Mouse (Mus musculus): Measurements from ENCODE around the gene Hist1h3c. TPM values are rescaled to one million over a fixed set of nuclear protein-coding genes. Genes with fewer than 3 reads are reported as not detected.
"Not testable (repeated sequence)": the region's sequence is repeated elsewhere in the genome, so short reads cannot be mapped to it uniquely, and the experiment has no call there.

The Hist1h3c gene
- polyA plus RNA-seq, 1 experiment from 2014 or later, result 19.3 TPM

GRCm38 (mm10) chr13:23755000-23755399 is 9.6 kb upstream of the Hist1h3c start:
- Histone ChIP-seq H3K27ac (peak overlapping the region; percentile 54), H3K27me3 (no peaks in the 10 kb centered on the region), H3K9me3 (no peaks in the 10 kb centered on the region), H3K4me2 (replicated peaks) (no peak overlapping the region), H3K4me1 (peaks cover 3% of the 10 kb centered on the region), H3K9ac (no peak overlapping the region), H3K4me3 (no peak overlapping the region), H3K36me3 (no peaks in the 10 kb centered on the region)
- ATAC-seq (ENCODE audit: insufficient number of reproducible peaks, insufficient read depth, low FRiP score, low TSS enrichment), result no peak

GRCm38 (mm10) chr13:23753314-23754078 is 8.1 kb upstream of the Hist1h3c start:
- Histone ChIP-seq H3K4me2 (replicated peaks) (peak overlapping the region; percentile 57), H3K36me3 (no peaks in the 10 kb centered on the region), H3K9me3 (no peaks in the 10 kb centered on the region), H3K27me3 (no peaks in the 10 kb centered on the region), H3K27ac (peak overlapping the region; percentile 88), H3K9ac (no peak overlapping the region), H3K4me1 (no peaks in the 10 kb centered on the region), H3K4me3 (peak overlapping the region; percentile 41)
- no peak for ATAC-seq (ENCODE audit: insufficient number of reproducible peaks, insufficient read depth, low FRiP score, low TSS enrichment)
- WGBS, result 52% methylated on average over 4 of the region's 4 CpGs

- Histone ChIP-seq H3K27ac (peak overlapping the region; percentile 88), H3K27me3 (no peaks in the 10 kb centered on the region), H3K9ac (peak overlapping the region; percentile 59), H3K9me3 (no peaks in the 10 kb centered on the region), H3K4me1 (peaks cover 5% of the 10 kb centered on the region; the same call in 1 of the 2 replicates), H3K4me3 (peak overlapping the region; percentile 41), H3K4me2 (replicated peaks) (peak overlapping the region; percentile 57), H3K36me3 (no peaks in the 10 kb centered on the region)
- ATAC-seq (ENCODE audit: insufficient number of reproducible peaks, insufficient read depth, low FRiP score, low TSS enrichment), result no peak
- whole genome bisulfite sequencing, result under 1% methylated on average over 6 of the region's 6 CpGs
Observed at GRCm38 (mm10) chr13:23752742-23753172, 7.4 kb upstream of the Hist1h3c start.

- H3K9ac ChIP-seq, result peak within 1 kb of the TSS; percentile 59
- H3K4me1 ChIP-seq, H3K9me3 ChIP-seq, H3K27me3 ChIP-seq, H3K36me3 ChIP-seq: not testable (repeated sequence)
- peak within 1 kb of the TSS; percentile 57 for H3K4me2 ChIP-seq (replicated peaks)
- peak within 1 kb of the TSS; percentile 42 for H3K4me3 ChIP-seq
- ATAC-seq (ENCODE audit: insufficient number of reproducible peaks, insufficient read depth, low FRiP score, low TSS enrichment), result peak; percentile 88
- peak within 1 kb of the TSS; percentile 96 for H3K27ac ChIP-seq
- WGBS, result 1% methylated on average over 22 of the region's 47 CpGs
Observed at GRCm38 (mm10) chr13:23752067-23752741, 6.8 kb upstream of the Hist1h3c start, which contains the start of gene Hist1h3b. Gene Hist1h3b (plus strand): TSS chr13:23752267.

- Histone ChIP-seq H3K27ac (peak overlapping the region; percentile 96), H3K4me3 (peak overlapping the region; percentile 42), H3K4me2 (replicated peaks) (peak overlapping the region; percentile 55), H3K9me3 (no peaks in the 10 kb centered on the region), H3K27me3 (no peaks in the 10 kb centered on the region), H3K4me1 (peaks cover 5% of the 10 kb centered on the region; the same call in 1 of the 2 replicates), H3K36me3 (no peaks in the 10 kb centered on the region), H3K9ac (peak overlapping the region; percentile 58)
- under 1% methylated on average over 11 of the region's 11 CpGs for WGBS
- ATAC-seq (ENCODE audit: insufficient number of reproducible peaks, insufficient read depth, low FRiP score, low TSS enrichment), result no peak
Observed at GRCm38 (mm10) chr13:23751478-23751956, 6.1 kb upstream of the Hist1h3c start.

- not testable (repeated sequence) for H3K27me3 ChIP-seq, H3K9me3 ChIP-seq, H3K36me3 ChIP-seq, H3K4me1 ChIP-seq
- WGBS, result 1% methylated on average over 27 of the region's 47 CpGs
- H3K4me3 ChIP-seq, result peak within 1 kb of the TSS; percentile 42
- ATAC-seq (ENCODE audit: insufficient number of reproducible peaks, insufficient read depth, low FRiP score, low TSS enrichment), result 0 out of 2 replicates have a peak, but pooled peaks have one; percentile 22
- H3K9ac ChIP-seq, result peak within 1 kb of the TSS; percentile 58
- peak within 1 kb of the TSS; percentile 96 for H3K27ac ChIP-seq
- peak within 1 kb of the TSS; percentile 55 for H3K4me2 ChIP-seq (replicated peaks)
Observed at GRCm38 (mm10) chr13:23750839-23751477, 5.6 kb upstream of the Hist1h3c start, which contains the start of gene Hist1h2ab. Gene Hist1h2ab (plus strand): TSS chr13:23751126.

GRCm38 (mm10) chr13:23749563-23750121 is 4.2 kb upstream of the Hist1h3c start:
- WGBS, result 89% methylated on average over 5 of the region's 5 CpGs
- no peak overlapping the region for H3K9ac ChIP-seq
- no peaks in the 10 kb centered on the region for H3K36me3 ChIP-seq
- H3K4me3 ChIP-seq, result no peak overlapping the region
- no peaks in the 10 kb centered on the region for H3K27me3 ChIP-seq
- no peak overlapping the region for H3K4me2 ChIP-seq (replicated peaks)
- ATAC-seq (ENCODE audit: insufficient number of reproducible peaks, insufficient read depth, low FRiP score, low TSS enrichment), result no peak
- H3K9me3 ChIP-seq, result no peaks in the 10 kb centered on the region
- H3K4me1 ChIP-seq, result peaks cover 5% of the 10 kb centered on the region; the same call in 1 of the 2 replicates
- peak overlapping the region; percentile 90 for H3K27ac ChIP-seq

GRCm38 (mm10) chr13:23747892-23748288 is 2.5 kb upstream of the Hist1h3c start:
- 7% methylated on average over 4 of the region's 4 CpGs for WGBS
- Histone ChIP-seq H3K27me3 (no peaks in the 10 kb centered on the region), H3K9ac (0 out of 2 replicates have a peak overlapping the region, but pooled peaks have one; percentile 5), H3K4me1 (peaks cover 10% of the 10 kb centered on the region; the same call in 1 of the 2 replicates), H3K9me3 (no peaks in the 10 kb centered on the region), H3K4me3 (peak overlapping the region; percentile 9; the same call in 1 of the 2 replicates), H3K4me2 (replicated peaks) (peak overlapping the region; percentile 66), H3K36me3 (no peaks in the 10 kb centered on the region), H3K27ac (peak overlapping the region; percentile 98)
- ATAC-seq (ENCODE audit: insufficient number of reproducible peaks, insufficient read depth, low FRiP score, low TSS enrichment), result no peak

- WGBS, result 4% methylated on average over 13 of the region's 13 CpGs
- no peak for ATAC-seq (ENCODE audit: insufficient number of reproducible peaks, insufficient read depth, low FRiP score, low TSS enrichment)
- peak overlapping the region; percentile 66 for H3K4me2 ChIP-seq (replicated peaks)
- no peaks in the 10 kb centered on the region for H3K9me3 ChIP-seq
- no peaks in the 10 kb centered on the region for H3K36me3 ChIP-seq
- peaks cover 10% of the 10 kb centered on the region; the same call in 1 of the 2 replicates for H3K4me1 ChIP-seq
- no peaks in the 10 kb centered on the region for H3K27me3 ChIP-seq
- peak overlapping the region; percentile 98 for H3K27ac ChIP-seq
- peak overlapping the region; percentile 46 for H3K9ac ChIP-seq
- peak overlapping the region; percentile 40 for H3K4me3 ChIP-seq
Observed at GRCm38 (mm10) chr13:23747081-23747891, 1.9 kb upstream of the Hist1h3c start.

GRCm38 (mm10) chr13:23746201-23747080 is 1.0 kb upstream of the Hist1h3c start, which contains the start of gene Hist1h2bb:
Gene Hist1h2bb (plus strand): TSS chr13:23746734.
- peak within 1 kb of the TSS; percentile 98 for H3K27ac ChIP-seq
- under 1% methylated on average over 43 of the region's 58 CpGs for WGBS
- H3K27me3 ChIP-seq, H3K36me3 ChIP-seq, H3K9me3 ChIP-seq: not testable (repeated sequence)
- H3K4me3 ChIP-seq, result peak within 1 kb of the TSS; percentile 40
- H3K4me2 ChIP-seq (replicated peaks), result peak within 1 kb of the TSS; percentile 66
- H3K4me1 ChIP-seq, result peaks cover 10% of the 10 kb centered on the region; the same call in 1 of the 2 replicates
- H3K9ac ChIP-seq, result peak within 1 kb of the TSS; percentile 54
- ATAC-seq (ENCODE audit: insufficient number of reproducible peaks, insufficient read depth, low FRiP score, low TSS enrichment), result peak; percentile 92

Data from embryonic facial prominence, embryonic 12.5 days (tissue).